Mouse (Mus musculus) left cerebral cortex, adult 2 months (tissue): ENCODE measurements around the gene Ccser1. TPM values are rescaled to one million over a fixed set of nuclear protein-coding genes. Genes with fewer than 3 reads are reported as not detected.

Source experiments
- DNase-seq, 2 experiments: peaks; one replicate each; pipeline ENCODE4 v3.0.0; 2021 to 2022; ENCODE audit warnings: low spot score in 2 of 2, mixed read lengths in 1 of 2; ENCODE audit errors: extremely low spot score in 1 of 2
- H3K27ac ChIP-seq: fragments of 200-600 bp; 2 replicates; pipeline ENCODE4 v1.8.1; 2022
- H3K4me3 ChIP-seq: fragments of 200-600 bp; 2 replicates; pipeline ENCODE4 v1.8.1; 2022
- CTCF ChIP-seq: fragments of 200-600 bp; IDR thresholded peaks from 2 replicates; pipeline ENCODE4 v1.8.1; 2022; ENCODE audit warnings: antibody characterized with exemption, mild to moderate bottlenecking, moderate library complexity
- intact Hi-C: fragments of 180-260 bp; cut with DNase I; formaldehyde crosslinking; loops from one replicate; pipeline ENCODE4 v1.15.1; 2025
- total RNA-seq, 2 experiments: library from RNA; stranded (reverse); gene quantifications; 2 replicates each; pipeline ENCODE4 v1.2.3; 2021

The Ccser1 gene
- total RNA-seq, 2 experiments from 2014 or later: 34.2 to 36.0 TPM

- intact Hi-C loops: no loop called here
- no peak for TF ChIP-seq CTCF
- Histone ChIP-seq H3K27ac (no peak overlapping the region), H3K4me3 (no peak overlapping the region)
- no peak for DNase-seq
Measured at GRCm38 (mm10) chr6:61261381-61261780, 81.3 kb downstream of the Ccser1 start.

DNA sequence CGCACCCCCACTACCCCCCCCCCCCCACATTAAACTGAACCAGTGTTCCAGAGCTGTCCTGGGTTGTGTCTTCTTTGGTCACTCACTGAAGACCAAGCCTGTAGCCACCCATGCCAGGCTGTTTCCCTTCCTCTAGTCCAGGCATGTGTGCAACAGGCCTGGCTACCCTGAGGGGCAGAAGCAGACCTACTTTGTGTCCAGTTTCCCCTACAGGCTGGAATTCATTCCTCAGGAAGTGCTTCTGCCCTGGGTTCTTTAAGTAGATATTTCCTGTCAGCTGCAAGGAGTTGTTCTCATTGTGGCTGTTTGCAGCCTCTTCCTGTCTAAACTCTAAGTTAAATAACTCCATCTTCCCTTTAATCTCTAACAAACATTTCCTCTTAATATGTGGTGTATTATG lies 82.3 kb downstream of the Ccser1 start:
- intact Hi-C loops: no loop called here
- Histone ChIP-seq H3K27ac (no peak overlapping the region), H3K4me3 (no peak overlapping the region)
- no peak for TF ChIP-seq CTCF
- DNase-seq: no peak

GRCm38 (mm10) chr6:61263291-61263690 lies 83.2 kb downstream of the Ccser1 start:
- DNase-seq: no peak
- no peak overlapping the region for H3K27ac ChIP-seq
- no peak overlapping the region for H3K4me3 ChIP-seq
- no peak for TF ChIP-seq CTCF
- intact Hi-C loops: no loop called here

GRCm38 (mm10) chr6:61271033-61271432 lies 90.9 kb downstream of the Ccser1 start:
- no peak for TF ChIP-seq CTCF
- DNase-seq: no peak
- Histone ChIP-seq H3K4me3 (no peak overlapping the region), H3K27ac (no peak overlapping the region)
- intact Hi-C loops: no loop called here

GRCm38 (mm10) chr6:61273430-61273829 lies 93.3 kb downstream of the Ccser1 start:
- no peak for TF ChIP-seq CTCF
- Histone ChIP-seq H3K4me3 (no peak overlapping the region), H3K27ac (no peak overlapping the region)
- no peak for DNase-seq
- intact Hi-C loops: no loop called here

- no peak for TF ChIP-seq CTCF
- Histone ChIP-seq H3K27ac (no peak overlapping the region), H3K4me3 (no peak overlapping the region)
- intact Hi-C loops: no loop called here
- no peak for DNase-seq
Measured at GRCm38 (mm10) chr6:61279506-61279905, 99.4 kb downstream of the Ccser1 start.

DNA sequence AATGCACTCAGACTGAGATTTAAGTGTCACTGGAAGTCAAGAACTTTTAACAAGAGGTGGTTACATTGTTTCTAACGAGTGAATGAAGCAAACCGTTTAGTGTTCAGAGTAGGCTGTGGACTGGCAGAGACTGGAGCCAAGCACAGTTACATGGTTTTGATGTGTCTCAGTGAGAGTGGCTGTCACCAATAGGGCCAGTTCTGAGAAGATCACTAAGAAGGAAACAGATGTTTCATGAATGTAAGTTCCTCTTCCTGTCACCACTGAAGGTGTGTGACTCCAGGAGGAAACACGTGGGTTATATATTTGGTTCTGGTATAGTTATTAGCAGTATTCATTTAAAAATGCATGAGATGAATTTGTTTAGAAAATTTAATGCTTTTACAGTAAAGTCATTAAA lies 112.8 kb downstream of the Ccser1 start:
- no peak for DNase-seq
- intact Hi-C loops: no loop called here
- Histone ChIP-seq H3K4me3 (no peak overlapping the region), H3K27ac (no peak overlapping the region)
- TF ChIP-seq CTCF: no peak

- Histone ChIP-seq H3K4me3 (no peak overlapping the region), H3K27ac (no peak overlapping the region)
- DNase-seq: no peak
- intact Hi-C loops: no loop called here
- TF ChIP-seq CTCF: no peak
Measured at GRCm38 (mm10) chr6:61295535-61295934, 115.4 kb downstream of the Ccser1 start.

GRCm38 (mm10) chr6:61296188-61297037 lies 116.3 kb downstream of the Ccser1 start:
- Histone ChIP-seq H3K4me3 (no peak overlapping the region), H3K27ac (no peak overlapping the region)
- no peak for TF ChIP-seq CTCF
- DNase-seq: no peak
- intact Hi-C loops: no loop called here

DNA sequence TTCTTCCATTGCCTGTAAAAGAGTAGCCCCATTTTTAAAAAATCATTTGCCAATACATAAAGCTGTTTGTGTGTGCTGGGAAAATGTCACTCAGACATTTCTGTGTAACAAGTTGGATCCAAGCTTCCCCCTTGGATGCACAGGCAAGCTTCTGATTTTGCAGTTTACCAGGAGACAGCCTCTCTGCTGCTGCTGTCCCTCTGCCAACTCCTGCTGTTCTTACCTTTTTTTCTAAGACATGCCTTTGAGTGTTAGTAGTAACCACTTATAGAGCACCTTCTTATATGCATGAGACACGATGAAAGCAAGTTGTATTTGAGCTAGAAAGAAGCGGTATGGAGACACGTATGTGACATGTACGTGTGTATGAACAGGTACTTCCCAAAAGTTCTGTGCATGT lies 120.3 kb downstream of the Ccser1 start:
- intact Hi-C loops: loop anchor here (2.0 to 5.0 kb wide), 3 partner anchors 118 to 744 kb away; partner anchors contain the start of gene Ccser1
- DNase-seq: no peak
- H3K27ac ChIP-seq: no peak overlapping the region
- TF ChIP-seq CTCF: no peak
- H3K4me3 ChIP-seq: no peak overlapping the region

GRCm38 (mm10) chr6:61300975-61301374 lies 120.9 kb downstream of the Ccser1 start:
- Histone ChIP-seq H3K27ac (no peak overlapping the region), H3K4me3 (no peak overlapping the region)
- DNase-seq: no peak
- TF ChIP-seq CTCF: no peak
- intact Hi-C loops: loop anchor here (1.0 to 5.0 kb wide), 4 partner anchors 119 to 744 kb away; partner anchors contain the start of gene Ccser1

GRCm38 (mm10) chr6:61301631-61302030 lies 121.5 kb downstream of the Ccser1 start:
- intact Hi-C loops: loop anchor here (1.0 to 5.0 kb wide), 4 partner anchors 119 to 745 kb away; partner anchors contain the start of gene Ccser1

More at GRCm38 (mm10) chr6:61301631-61302030, 121.5 kb downstream of the Ccser1 start:
- no peak overlapping the region for H3K4me3 ChIP-seq
- TF ChIP-seq CTCF: peak; percentile 92
- DNase-seq: no peak
- H3K27ac ChIP-seq: no peak overlapping the region
